Mouse (Mus musculus): Measurements from ENCODE around the gene Bsn.

DNA sequence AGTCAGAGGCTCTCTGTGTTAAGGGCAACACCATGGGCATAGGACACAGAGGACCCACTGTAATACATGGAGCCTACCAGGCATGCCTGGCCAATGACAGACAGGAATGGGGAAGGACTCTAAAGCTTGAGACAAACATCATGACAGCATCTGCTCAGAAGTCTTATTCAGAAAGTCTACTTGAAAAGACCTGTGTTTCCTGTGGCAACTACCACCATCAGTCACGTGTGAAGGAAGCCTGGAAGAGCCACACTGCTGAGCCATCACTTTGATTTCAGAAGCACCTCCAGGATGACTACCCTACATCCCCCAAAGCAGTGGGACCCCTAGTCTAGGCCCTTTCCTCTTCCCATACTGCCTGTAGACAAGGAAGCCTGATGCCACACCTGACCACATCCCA lies 39.7 kb downstream of the Bsn start:
- no peak for TF ChIP-seq TCF12 (IDR thresholded peaks at IDR 0.05; ENCODE audit: insufficient read depth, poor library complexity, severe bottlenecking)
- no peak for TF ChIP-seq TCF3 (IDR thresholded peaks at IDR 0.05; ENCODE audit: insufficient read length, low read depth)
- no peak for TF ChIP-seq POLR2A (IDR thresholded peaks at IDR 0.05; ENCODE audit: insufficient read length, low read depth)
- no peak for TF ChIP-seq MAX (IDR thresholded peaks at IDR 0.05; ENCODE audit: low read depth)
- no peak for TF ChIP-seq USF1 (IDR thresholded peaks at IDR 0.05; ENCODE audit: low read depth)
- TF ChIP-seq E2F4 (IDR thresholded peaks at IDR 0.05; ENCODE audit: insufficient read depth): no peak
- TF ChIP-seq MYOG (IDR thresholded peaks at IDR 0.05; ENCODE audit: control insufficient read depth in 1 of 3, insufficient read depth in 1 of 3, insufficient read length in 2 of 3, low read depth in 2 of 3): no peak
